Mouse (Mus musculus) liver, postnatal 0 days (tissue): Measurements from ENCODE around the gene Gpr33. TPM values are rescaled to one million over a fixed set of nuclear protein-coding genes. Genes with fewer than 3 reads are reported as not detected.

Experiments used
- ATAC-seq: fragments of 200-750 bp; cut with Nextera tagmentation; 2 replicates; pipeline ENCODE4 v1.8.0; 2017; ENCODE audit warnings: mild to moderate bottlenecking, moderate library complexity
- DNase-seq: peaks from one replicate; pipeline ENCODE4 v3.0.0-alpha.2; 2016
- H3K27ac ChIP-seq: fragments of 300-500 bp; sonication (generic); 2 replicates; pipeline ENCODE4 v1.5.1; 2014; ENCODE audit warnings: antibody characterized with exemption, moderate library complexity, mild to moderate bottlenecking, low read depth
- H3K27me3 ChIP-seq: fragments of 300-500 bp; sonication (generic); 2 replicates; pipeline ENCODE4 v1.6.1; 2014; ENCODE audit warnings: low read length, control low read depth, mixed read lengths; ENCODE audit not compliant: insufficient read depth
- H3K36me3 ChIP-seq: fragments of 300-500 bp; sonication (generic); replicated peaks from 2 replicates; pipeline ENCODE4 v1.6.1; 2014; ENCODE audit warnings: mild to moderate bottlenecking, control low read depth, low read length, moderate library complexity, mixed read lengths; ENCODE audit not compliant: insufficient read depth
- H3K4me1 ChIP-seq: fragments of 300-500 bp; sonication (generic); 2 replicates; pipeline ENCODE4 v1.6.1; 2014; ENCODE audit warnings: antibody characterized with exemption, mild to moderate bottlenecking, control low read depth; ENCODE audit not compliant: insufficient read depth
- H3K4me2 ChIP-seq: fragments of 300-500 bp; sonication (generic); 2 replicates; pipeline ENCODE4 v1.6.1; 2014; ENCODE audit warnings: low read depth, mild to moderate bottlenecking, low read length, moderate library complexity, mixed read lengths
- H3K4me3 ChIP-seq: fragments of 300-500 bp; sonication (generic); 2 replicates; pipeline ENCODE4 v1.5.1; 2014; ENCODE audit warnings: low read depth, low read length
- H3K9ac ChIP-seq: fragments of 300-500 bp; sonication (generic); replicated peaks from 2 replicates; pipeline ENCODE4 v1.6.1; 2014; ENCODE audit warnings: mild to moderate bottlenecking, moderate library complexity
- H3K9me3 ChIP-seq: fragments of 300-500 bp; sonication (generic); 2 replicates; pipeline ENCODE4 v1.6.1; 2016; ENCODE audit warnings: mild to moderate bottlenecking, control low read depth, low read length, mixed read lengths
- CTCF ChIP-seq: sonication (generic); IDR thresholded peaks from 2 replicates; pipeline ENCODE4 v1.5.1; 2016; ENCODE audit warnings: antibody characterized with exemption, low read depth
- EP300 ChIP-seq: IDR thresholded peaks from 2 replicates; pipeline ENCODE4 v1.6.1; 2016; ENCODE audit warnings: antibody characterized with exemption, low read depth, mild to moderate bottlenecking
- whole genome bisulfite sequencing: fragments of 180-500 bp; shearing (Covaris S2); extraction: QIAGEN DNeasy Blood & Tissue Kit; methylation state at CpG from one replicate; pipeline ENCODE4 v1.1.7; 2014; ENCODE audit not compliant: insufficient replicate concordance; 5-methylcytosine and 5-hydroxymethylcytosine counted together
- polyA plus RNA-seq: library from polyadenylated mRNA; unstranded; fragments of >200 nt; fragmentation: Nextera tagmentation; extraction: Ambion mirVana; gene quantifications from 2 replicates; pipeline ENCODE4 v1.2.1, GENCODE M21; 2015

Gpr33 gene
- polyA plus RNA-seq, 1 experiment from 2014 or later = not detected

DNA sequence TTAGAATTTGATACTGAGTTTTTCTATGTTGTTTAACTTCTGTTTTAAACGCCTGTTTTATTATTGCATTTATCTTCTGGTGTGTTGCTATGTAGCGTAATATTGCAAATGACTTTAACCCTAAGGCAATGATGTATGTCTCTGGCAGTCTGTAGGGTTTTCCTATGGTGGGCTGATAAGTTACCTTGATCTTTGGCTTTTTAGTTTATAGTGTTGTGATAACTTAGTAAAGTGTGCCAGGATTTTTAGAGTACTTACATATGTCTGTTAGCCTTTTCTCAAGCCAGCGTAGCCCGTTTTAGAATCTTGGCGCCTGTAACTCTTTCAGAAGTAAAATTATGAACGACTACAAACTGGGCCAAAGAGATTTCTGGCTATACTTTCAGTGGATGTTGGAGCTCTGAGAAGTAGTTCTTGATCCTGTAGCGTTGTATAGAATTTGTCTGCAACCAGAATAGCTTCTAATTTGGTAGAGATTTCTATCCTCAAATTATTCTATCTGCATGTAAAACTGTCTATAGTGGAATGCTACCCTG is 13.3 kb downstream of the Gpr33 start:
- Histone ChIP-seq H3K9ac (no peak overlapping the region), H3K27ac (no peak overlapping the region), H3K36me3 (no peaks in the 10 kb centered on the region), H3K4me3 (no peak overlapping the region), H3K9me3 (no peaks in the 10 kb centered on the region), H3K4me2 (no peak overlapping the region), H3K27me3 (no peaks in the 10 kb centered on the region), H3K4me1 (no peaks in the 10 kb centered on the region)
- ATAC-seq = no peak
- no peak for DNase-seq
- 80% methylated on average over 7 of the region's 7 CpGs for WGBS
- no peak for TF ChIP-seq EP300

DNA sequence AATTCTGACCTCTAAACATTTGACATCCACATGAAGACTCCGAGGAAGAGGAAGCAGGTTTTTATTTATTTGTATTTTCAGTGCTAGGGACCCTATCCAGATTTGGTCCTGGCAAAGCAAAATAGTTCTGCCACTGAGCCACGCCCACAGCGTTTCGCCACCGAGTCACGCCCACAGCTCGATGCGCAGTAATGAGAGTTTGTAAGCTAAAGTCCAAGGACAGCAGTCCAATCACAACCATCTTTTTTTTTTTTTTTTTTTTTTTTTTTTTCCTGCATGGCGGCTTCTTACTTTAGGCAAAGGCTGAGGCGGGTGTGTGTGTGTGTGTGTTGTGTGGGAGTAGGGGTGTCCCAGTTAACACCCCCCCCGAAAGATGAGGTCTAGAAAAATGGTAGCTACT is 13.8 kb downstream of the Gpr33 start:
- no peaks in the 10 kb centered on the region for H3K27me3 ChIP-seq
- no peak for TF ChIP-seq EP300
- no peak for TF ChIP-seq CTCF
- ATAC-seq (no peak), DNase-seq (no peak)
- H3K9me3 ChIP-seq = no peaks in the 10 kb centered on the region
- H3K4me3 ChIP-seq = no peak overlapping the region
- WGBS = 73% methylated on average over 11 of the region's 11 CpGs
- no peaks in the 10 kb centered on the region for H3K4me1 ChIP-seq
- H3K36me3 ChIP-seq = no peaks in the 10 kb centered on the region
- H3K9ac ChIP-seq = no peak overlapping the region
- H3K27ac ChIP-seq = no peak overlapping the region
- no peak overlapping the region for H3K4me2 ChIP-seq

DNA sequence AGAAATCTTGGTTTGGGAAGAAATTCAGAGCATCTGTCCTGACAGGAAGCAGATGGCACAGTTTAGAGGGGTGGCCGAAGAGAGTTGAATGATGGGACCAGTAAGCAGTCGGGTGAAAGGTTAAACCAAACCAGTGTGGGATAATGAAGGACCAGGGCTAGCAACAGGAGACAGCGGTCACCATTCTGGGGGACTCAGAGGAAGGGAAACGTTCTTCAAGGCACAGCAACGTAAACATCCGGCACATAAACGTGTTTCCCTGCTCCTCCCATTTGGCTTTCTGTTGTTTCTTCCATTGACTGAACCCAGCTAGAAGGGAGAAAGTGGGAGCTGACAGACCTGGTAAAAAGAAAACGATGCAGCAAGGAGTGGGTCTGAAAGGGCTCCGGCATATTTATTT is 14.6 kb downstream of the Gpr33 start:
- no peaks in the 10 kb centered on the region for H3K4me1 ChIP-seq
- no peak overlapping the region for H3K4me2 ChIP-seq
- H3K4me3 ChIP-seq = no peak overlapping the region
- no peaks in the 10 kb centered on the region for H3K27me3 ChIP-seq
- ATAC-seq = no peak
- no peaks in the 10 kb centered on the region for H3K36me3 ChIP-seq
- no peak overlapping the region for H3K9ac ChIP-seq
- no peaks in the 10 kb centered on the region for H3K9me3 ChIP-seq
- 41% methylated on average over 9 of the region's 9 CpGs for WGBS
- no peak for TF ChIP-seq EP300
- TF ChIP-seq CTCF = no peak
- H3K27ac ChIP-seq = no peak overlapping the region
- DNase-seq = no peak

GRCm38 (mm10) chr12:52012159-52012558 is 15.7 kb downstream of the Gpr33 start:
- H3K27ac ChIP-seq = no peak overlapping the region
- no peak for DNase-seq
- WGBS = 76% methylated on average over 8 of the region's 8 CpGs
- no peaks in the 10 kb centered on the region for H3K36me3 ChIP-seq
- no peaks in the 10 kb centered on the region for H3K4me1 ChIP-seq
- TF ChIP-seq EP300 = no peak
- TF ChIP-seq CTCF = no peak
- no peaks in the 10 kb centered on the region for H3K27me3 ChIP-seq
- no peak for ATAC-seq
- H3K4me3 ChIP-seq = no peak overlapping the region
- H3K4me2 ChIP-seq = no peak overlapping the region
- H3K9me3 ChIP-seq = no peaks in the 10 kb centered on the region
- H3K9ac ChIP-seq = no peak overlapping the region

GRCm38 (mm10) chr12:52010630-52010961 is 17.3 kb downstream of the Gpr33 start:
- Histone ChIP-seq H3K9me3 (no peaks in the 10 kb centered on the region), H3K4me2 (no peak overlapping the region), H3K27me3 (no peaks in the 10 kb centered on the region), H3K36me3 (no peaks in the 10 kb centered on the region), H3K9ac (no peak overlapping the region), H3K4me1 (0 out of 2 replicates have a peak, but pooled peaks cover 3% of the 10 kb centered on the region), H3K4me3 (no peak overlapping the region), H3K27ac (no peak overlapping the region)
- ATAC-seq (no peak), DNase-seq (no peak)
- TF ChIP-seq CTCF (peak; percentile 54), EP300 (no peak)
- WGBS = 52% methylated on average over 2 of the region's 2 CpGs

GRCm38 (mm10) chr12:52009928-52010629 is 17.8 kb downstream of the Gpr33 start:
- no peak overlapping the region for H3K4me2 ChIP-seq
- H3K4me1 ChIP-seq = peaks cover 3% of the 10 kb centered on the region; the same call in 1 of the 2 replicates
- H3K4me3 ChIP-seq = no peak overlapping the region
- H3K9me3 ChIP-seq = no peaks in the 10 kb centered on the region
- H3K27ac ChIP-seq = no peak overlapping the region
- no peaks in the 10 kb centered on the region for H3K36me3 ChIP-seq
- WGBS = 69% methylated on average over 15 of the region's 15 CpGs
- H3K9ac ChIP-seq = no peak overlapping the region
- DNase-seq (no peak), ATAC-seq (no peak)
- no peak for TF ChIP-seq EP300
- no peak for TF ChIP-seq CTCF
- no peaks in the 10 kb centered on the region for H3K27me3 ChIP-seq
